Mouse (Mus musculus) testis, postnatal 10 days (tissue): Measurements from ENCODE around the gene Gm21820.
"Not testable (repeated sequence)": the region's sequence is repeated elsewhere in the genome, so short reads cannot be mapped to it uniquely, and the experiment has no call there.

Source experiments
- DNase-seq: peaks from one replicate; pipeline ENCODE4 v3.0.0; 2021; ENCODE audit warnings: low spot score

The Gm21820 gene

DNA sequence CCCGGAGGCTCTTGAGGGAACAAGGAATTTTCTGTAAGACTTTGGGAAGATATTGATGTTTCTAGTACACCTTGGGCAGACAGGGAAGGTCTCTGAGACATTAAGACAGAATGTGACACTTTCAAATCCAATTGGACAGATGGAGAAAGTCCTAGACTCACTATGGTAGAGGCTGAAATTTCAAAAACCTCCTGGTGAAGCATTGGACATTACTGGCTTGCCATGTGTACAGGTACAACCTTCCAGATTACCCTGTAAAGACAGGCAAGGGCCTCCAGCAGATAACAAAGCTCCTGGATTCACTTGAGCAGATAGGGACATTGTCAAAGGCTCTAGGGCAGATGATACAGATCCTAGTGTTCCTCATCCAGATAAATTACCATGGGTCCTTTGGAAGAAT lies at the start of gene Gm21820:
Gene Gm21820, minus strand, starts transcription at position 101 of the 400 bp plus-strand sequence.
- DNase-seq = not testable (repeated sequence)
